Mouse (Mus musculus) CD4-positive helper T cell, adult 2 months (primary cell): ENCODE measurements around the gene Neurl1a.
A peak's percentile ranks its signal among the peaks of the same experiment; 100 is the strongest.
"Not testable (repeated sequence)": the region's sequence is repeated elsewhere in the genome, so short reads cannot be mapped to it uniquely, and the experiment has no call there.

Source experiments
- DNase-seq: peaks from one replicate; pipeline ENCODE4 v3.0.0-alpha.2; 2012; ENCODE audit warnings: low read depth, missing footprints, low spot score

Gene Neurl1a

GRCm38 (mm10) chr19:47178431-47179271 lies at the start of gene Neurl1a:
Gene Neurl1a (plus strand): TSS chr19:47178820.
- peak; percentile 27 for DNase-seq

DNA sequence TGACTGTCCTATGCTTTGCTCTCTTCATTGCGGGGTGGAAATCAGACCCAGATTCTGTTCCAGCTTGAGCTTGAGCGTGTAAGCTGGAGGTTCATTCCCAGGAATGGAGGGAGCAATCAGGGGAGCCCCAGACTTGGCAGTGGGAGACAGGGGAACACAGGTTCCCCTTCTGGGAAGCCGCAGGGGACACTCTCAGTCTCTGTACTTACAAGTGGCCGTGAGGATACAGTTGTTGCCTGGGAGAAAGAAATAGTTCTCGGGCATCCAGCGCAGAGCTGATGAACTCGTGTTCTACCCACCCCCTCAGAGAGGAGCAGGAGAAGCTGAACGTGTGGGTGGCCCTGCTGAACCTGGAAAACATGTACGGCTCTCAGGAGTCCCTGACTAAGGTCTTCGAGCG lies 49.8 kb upstream of the Neurl1a start:
- no peak for DNase-seq

DNA sequence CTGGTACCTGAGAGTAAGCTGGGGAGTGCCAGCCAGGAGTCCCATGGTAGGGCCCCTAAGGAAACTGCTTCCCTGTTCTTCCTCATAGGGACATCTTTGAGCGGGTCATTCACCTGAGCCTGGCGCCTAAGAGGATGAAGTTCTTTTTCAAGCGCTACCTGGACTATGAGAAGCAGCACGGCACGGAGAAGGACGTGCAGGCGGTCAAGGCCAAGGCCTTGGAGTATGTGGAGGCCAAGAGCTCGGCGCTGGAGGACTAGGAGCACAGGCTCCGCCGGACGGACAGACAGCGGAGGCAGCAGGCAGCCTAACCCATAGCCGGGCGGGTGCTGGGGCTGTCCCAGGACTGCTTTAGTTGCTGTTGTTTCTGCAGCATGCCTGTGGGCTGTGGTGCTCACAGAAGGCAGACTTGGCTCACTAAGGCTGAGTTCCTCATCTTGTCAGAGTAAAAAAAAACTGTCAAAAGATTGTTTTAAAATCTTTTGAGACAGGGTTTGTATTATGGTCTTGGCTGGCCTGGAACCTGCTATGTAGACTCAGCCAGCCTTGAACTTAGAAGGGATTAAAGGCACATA lies 48.0 kb upstream of the Neurl1a start:
- no peak for DNase-seq

GRCm38 (mm10) chr19:47133161-47133560 lies 45.5 kb upstream of the Neurl1a start:
- DNase-seq = peak; percentile 18

DNA sequence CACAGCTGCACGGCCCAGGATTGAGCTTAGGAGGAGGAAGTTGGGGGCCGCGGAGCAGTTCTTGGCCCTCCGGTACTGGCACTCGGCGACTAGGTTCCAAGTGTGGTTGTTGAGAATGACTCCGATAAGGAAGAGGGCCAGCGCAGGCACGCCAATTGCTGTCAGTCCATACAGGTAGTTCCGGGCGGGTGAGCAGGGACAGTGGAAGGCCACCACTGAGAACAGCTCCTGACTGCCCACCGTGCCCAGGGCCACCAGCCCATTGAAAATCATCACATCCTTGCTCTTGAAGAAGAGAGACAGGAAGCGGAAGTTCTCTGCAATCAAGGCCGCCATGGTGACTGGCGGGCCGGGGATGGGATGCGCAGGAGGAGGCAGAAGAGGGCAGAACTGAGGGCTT lies 43.1 kb upstream of the Neurl1a start:
- peak; percentile 29 for DNase-seq

DNA sequence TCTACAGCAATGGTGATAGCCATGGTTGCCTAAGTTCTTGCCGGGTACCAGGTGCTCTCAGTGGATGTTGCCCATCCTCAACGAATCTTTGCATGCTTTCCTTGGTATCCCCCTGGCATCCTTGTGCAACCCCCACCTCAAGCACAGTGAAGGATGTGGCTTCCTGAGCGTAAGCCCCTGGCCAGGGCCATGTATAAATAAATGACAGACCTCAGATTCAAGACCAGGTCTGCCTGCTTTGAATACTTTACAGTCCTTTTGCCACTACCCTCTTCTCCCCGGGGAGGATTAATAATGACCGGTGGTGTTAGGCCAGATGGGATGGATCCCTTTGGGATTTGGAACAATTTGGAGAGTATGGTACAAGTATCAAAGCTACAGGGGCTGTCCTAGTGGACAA lies 42.5 kb upstream of the Neurl1a start:
- no peak for DNase-seq

DNA sequence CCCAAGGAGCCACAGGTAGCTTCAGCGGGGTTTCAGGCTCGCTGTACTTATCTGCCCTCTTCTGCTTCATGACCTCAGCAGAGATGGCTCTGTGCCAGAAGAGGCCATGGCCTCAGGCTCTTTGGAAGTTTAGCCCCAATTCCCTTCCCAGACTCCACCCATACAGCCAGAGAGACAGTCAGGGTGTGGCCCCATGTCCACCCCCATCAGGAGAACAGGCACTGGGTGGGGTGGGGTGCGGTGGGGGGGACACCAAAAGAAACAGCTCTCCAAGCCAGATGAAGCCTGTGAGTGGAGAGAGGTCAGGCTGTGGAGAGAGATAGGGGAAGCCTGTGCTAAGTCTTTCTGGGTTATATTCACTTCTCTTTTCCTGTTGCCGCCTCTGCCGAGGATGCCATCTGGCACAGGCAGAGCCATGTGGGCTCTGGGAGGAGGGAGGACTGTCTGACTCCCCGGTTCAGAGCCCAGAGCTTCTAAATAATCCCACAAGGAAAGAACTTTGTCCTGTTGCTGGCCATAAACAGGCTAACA lies 41.5 kb upstream of the Neurl1a start:
- DNase-seq = peak; percentile 49

DNA sequence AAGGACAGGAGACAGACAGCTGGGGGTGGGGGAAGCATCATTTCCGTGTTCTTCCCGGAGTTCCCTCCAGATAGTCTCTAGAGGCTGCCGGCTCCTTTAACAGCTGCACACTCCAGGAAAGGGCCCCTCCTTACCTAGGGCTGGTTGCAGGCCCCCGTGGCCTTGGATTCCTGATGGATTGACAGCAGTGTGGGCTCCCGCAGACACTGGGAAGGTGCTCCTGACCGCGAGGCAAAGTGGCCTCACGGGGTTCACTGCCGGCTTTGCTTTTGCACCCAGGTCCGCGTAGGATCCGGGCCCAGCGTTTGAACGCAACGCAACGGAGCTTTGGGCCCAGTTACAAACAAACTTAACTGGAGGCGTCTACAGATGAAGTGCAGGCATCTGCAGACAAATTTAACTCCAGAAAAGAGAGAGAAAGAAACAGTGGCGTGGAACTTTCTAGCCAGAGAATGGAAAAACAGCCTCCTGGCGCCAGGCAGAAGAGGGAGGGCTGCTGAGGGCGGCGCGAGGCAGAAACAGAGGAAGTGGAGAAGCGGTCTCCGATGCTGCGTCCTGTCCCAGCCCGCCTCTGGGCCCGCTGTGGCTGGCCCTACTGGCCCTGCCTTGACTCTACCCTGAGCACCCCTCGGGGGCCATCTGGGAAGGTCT lies 40.7 kb upstream of the Neurl1a start, which contains the start of gene Calhm2:
Gene Calhm2 (minus strand): TSS at position 524 of the 651 bp plus-strand sequence.
- DNase-seq = peak; percentile 64

DNA sequence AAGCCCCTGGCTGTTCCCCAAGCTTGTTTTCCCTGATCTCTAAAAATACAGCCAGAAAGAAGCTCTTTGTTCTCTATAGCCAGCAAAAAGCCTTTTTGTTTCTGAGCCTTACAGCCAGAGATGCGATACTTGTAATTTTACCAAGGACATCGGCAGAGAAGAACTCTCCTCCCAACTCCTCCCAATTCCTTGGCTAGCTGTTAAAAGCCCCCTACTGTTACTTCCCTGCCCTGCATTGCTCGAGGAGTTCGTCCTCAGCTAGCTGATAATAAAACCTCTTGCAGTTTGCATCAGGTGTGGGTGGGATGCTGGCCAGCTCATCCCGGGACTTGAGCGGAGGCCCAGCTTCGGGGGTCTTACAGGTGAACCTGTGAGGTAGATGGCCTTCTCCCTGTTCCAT lies 39.0 kb upstream of the Neurl1a start:
- not testable (repeated sequence) for DNase-seq

DNA sequence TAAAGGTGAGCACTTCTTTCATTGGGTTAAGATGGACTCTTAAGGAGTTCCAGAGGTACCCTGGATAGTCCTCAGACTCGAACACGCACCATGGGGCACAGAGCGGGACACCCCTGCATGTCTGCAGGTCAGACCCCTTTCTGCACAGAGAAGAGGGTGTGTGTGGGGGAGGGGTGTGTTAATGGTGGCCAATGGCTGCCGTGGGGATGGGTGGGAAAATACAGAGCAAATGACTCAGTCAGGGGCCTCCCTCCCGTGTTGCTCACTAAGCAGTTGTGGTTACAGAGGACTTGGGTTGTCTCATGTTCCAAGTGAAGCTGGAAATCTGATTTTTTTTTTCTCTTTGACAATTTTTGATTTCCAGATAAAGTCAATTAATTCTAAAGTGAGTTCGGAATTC lies 36.2 kb upstream of the Neurl1a start:
- no peak for DNase-seq

DNA sequence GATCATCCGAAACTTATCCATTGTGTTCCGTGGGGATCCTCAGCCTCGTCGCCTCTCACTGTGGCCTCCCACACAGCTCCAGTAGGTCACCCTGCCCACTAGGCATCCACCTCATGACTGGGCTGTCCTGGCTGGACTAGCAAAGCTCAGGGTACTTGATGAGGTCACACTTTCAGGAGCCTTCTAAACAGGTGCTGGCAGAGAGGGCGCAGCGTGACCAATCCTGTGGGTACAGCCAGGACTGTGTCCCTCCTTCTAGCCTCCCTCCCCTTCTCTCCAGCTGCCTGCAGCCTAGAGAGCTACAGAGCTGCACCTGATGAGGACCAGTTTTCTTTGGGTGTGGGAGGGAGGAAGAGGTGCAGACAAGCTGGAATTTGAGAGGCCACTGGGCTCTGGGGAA lies 34.5 kb upstream of the Neurl1a start, which contains the start of gene Calhm1:
Gene Calhm1 (minus strand): TSS at position 101 of the 400 bp plus-strand sequence.
- DNase-seq = no peak

DNA sequence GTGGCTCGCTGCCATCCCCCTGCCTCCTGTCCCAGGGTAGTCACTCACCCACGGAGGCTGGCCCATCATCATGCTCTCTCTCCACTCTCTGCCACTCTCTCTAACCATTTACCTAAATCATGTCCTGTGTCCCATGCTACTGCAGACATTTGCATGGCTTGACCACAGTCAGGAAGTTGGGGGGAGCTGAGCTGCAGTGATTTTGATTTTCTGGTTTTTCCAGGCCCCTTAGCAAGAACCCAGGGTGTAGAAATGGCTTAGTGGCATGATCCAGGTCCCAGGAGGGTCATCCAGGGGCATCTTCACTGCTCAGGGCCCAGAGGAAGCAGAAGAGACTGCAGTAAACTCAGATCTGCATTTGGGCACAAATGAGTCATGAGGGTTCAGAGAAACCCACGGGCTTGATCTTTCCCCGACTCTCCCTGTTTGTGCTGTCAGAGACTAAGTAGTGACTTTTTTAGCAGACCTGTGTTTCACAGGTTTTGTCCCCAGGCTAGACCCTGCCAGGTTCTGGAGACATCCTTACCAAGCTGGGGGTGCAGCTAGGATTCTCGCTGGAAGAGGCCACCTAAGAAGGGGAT lies 30.3 kb upstream of the Neurl1a start:
- DNase-seq = no peak

DNA sequence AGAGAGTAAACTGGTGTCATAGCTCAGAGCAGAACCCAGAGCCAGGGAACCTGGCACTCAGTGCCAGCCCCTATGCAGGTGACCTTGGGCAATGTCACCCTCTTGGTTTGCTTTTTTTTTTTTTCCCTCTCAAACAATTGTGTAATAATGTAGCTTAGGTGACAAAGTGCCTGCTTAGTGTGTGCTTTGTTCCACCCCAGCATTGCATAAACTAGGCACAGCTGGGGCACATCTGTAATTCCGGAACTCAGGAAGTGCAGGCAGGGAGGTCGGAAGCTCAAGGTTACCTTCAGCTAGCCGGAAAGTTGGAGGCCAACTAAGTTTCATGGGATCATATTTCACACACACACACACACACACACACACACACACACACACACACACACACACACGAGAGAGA lies 28.8 kb upstream of the Neurl1a start:
- DNase-seq = no peak

DNA sequence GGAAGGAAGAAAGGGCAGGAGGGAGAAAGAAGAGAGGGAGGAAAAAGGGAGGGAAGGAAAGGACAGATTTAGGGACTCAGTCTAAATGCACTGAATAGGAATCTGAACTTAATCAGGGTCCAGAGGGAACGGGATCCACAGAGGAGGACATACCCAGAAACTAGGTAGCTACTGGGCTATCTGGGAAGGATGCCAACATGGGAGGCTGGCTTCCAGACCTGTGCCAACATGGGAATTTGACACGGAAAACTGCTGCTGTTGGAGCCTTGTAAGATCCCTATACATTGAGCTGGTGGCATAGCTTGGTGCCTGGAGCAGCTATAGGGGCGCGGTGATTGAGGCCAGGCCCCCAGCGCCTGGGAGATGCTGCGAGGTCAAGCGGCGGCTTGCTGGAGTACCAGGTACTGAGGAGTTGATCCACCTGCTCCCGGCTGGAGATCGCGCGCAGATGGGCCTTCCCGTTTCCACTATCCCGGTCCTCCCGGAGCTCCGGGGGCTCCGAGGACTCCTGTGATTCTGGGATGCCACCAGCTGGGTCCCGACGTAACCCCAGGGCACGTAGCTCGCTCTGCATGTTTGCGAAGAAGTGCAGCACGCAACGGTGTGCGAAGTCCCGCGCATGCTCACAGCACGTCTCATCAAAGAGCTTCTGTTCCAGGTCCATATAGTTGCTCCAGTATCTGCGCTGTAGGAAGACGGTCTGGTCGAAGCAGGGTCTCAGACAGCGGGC lies 27.1 kb upstream of the Neurl1a start:
- no peak for DNase-seq

- DNase-seq = no peak
Measured at GRCm38 (mm10) chr19:47152062-47152369, 26.6 kb upstream of the Neurl1a start.

GRCm38 (mm10) chr19:47153767-47154166 lies 24.9 kb upstream of the Neurl1a start:
- no peak for DNase-seq

- DNase-seq = no peak
Measured at GRCm38 (mm10) chr19:47157664-47158063, 21.0 kb upstream of the Neurl1a start, which contains the start of gene Calhm3. Gene Calhm3 (minus strand): TSS chr19:47157764.

GRCm38 (mm10) chr19:47161669-47162068 lies 17.0 kb upstream of the Neurl1a start:
- DNase-seq = no peak

- DNase-seq = no peak
Measured at GRCm38 (mm10) chr19:47163176-47163744, 15.4 kb upstream of the Neurl1a start.

- DNase-seq = no peak
Measured at GRCm38 (mm10) chr19:47166758-47167157, 11.9 kb upstream of the Neurl1a start.
